Mouse (Mus musculus): ENCODE results near the gene Pecr. TPM values are rescaled to one million over a fixed set of nuclear protein-coding genes. Genes with fewer than 3 reads are reported as not detected.

Pecr gene
- polyA plus RNA-seq (2015; fragmentation: Nextera tagmentation; extraction: Ambion mirVana), result 10.8 and 14.2 TPM in 2 replicates

GRCm38 (mm10) chr1:72283992-72284485 lies at the start of gene Pecr, which contains the start of gene Tmem169:
Gene Pecr, minus strand, starts transcription at chr1:72284314.
Gene Tmem169, plus strand, starts transcription at chr1:72284369.

GRCm38 (mm10) chr1:72307317-72307798 lies 23.2 kb upstream of the Pecr start, which contains the start of gene Xrcc5:
Gene Xrcc5, plus strand, starts transcription at chr1:72307421.

GRCm38 (mm10) chr1:72211701-72212699 lies 72.1 kb downstream of the Pecr start, which contains the start of gene Mreg:
Gene Mreg, minus strand, starts transcription at chr1:72212307.

Other genes starting within 250 kb of the Pecr start
- gene Mreg, start 72.0 kb downstream of the Pecr start, polyA plus RNA-seq (2015; fragmentation: Nextera tagmentation; extraction: Ambion mirVana), result 4.1 TPM in 2 replicates
- gene Tmem169, start 55 bp upstream of the Pecr start, polyA plus RNA-seq (2015; fragmentation: Nextera tagmentation; extraction: Ambion mirVana), result 26.3 and 27.1 TPM in 2 replicates
- 14.3 and 14.7 TPM in 2 replicates for gene Xrcc5, start 23.1 kb upstream of the Pecr start, polyA plus RNA-seq (2015; fragmentation: Nextera tagmentation; extraction: Ambion mirVana)